Mouse (Mus musculus) stomach, embryonic 15.5 days (tissue): ENCODE measurements around the gene Perm1. TPM values are rescaled to one million over a fixed set of nuclear protein-coding genes. Genes with fewer than 3 reads are reported as not detected.

Source experiments
- ATAC-seq: fragments of 200-750 bp; cut with Nextera tagmentation; 2 replicates; pipeline ENCODE4 v1.8.0; 2017; ENCODE audit warnings: low read depth, moderate number of reproducible peaks, moderate TSS enrichment; ENCODE audit not compliant: insufficient read depth, low FRiP score
- H3K27ac ChIP-seq: fragments of 300-500 bp; sonication (generic); 2 replicates; pipeline ENCODE4 v1.5.1; 2015; ENCODE audit warnings: mild to moderate bottlenecking, inconsistent platforms
- H3K27me3 ChIP-seq: fragments of 300-500 bp; sonication (generic); replicated peaks from 2 replicates; pipeline ENCODE4 v1.6.1; 2015; ENCODE audit warnings: inconsistent platforms
- H3K36me3 ChIP-seq: fragments of 300-500 bp; sonication (generic); 2 replicates; pipeline ENCODE4 v1.6.1; 2015; ENCODE audit warnings: inconsistent platforms
- H3K4me1 ChIP-seq: fragments of 300-500 bp; sonication (generic); 2 replicates; pipeline ENCODE4 v1.6.1; 2015; ENCODE audit warnings: inconsistent platforms
- H3K4me2 ChIP-seq: fragments of 300-500 bp; sonication (generic); 2 replicates; pipeline ENCODE4 v1.6.1; 2015; ENCODE audit warnings: mild to moderate bottlenecking, inconsistent platforms
- H3K4me3 ChIP-seq: fragments of 300-500 bp; sonication (generic); replicated peaks from 2 replicates; pipeline ENCODE4 v1.5.1; 2015; ENCODE audit warnings: inconsistent platforms
- H3K9ac ChIP-seq: fragments of 300-500 bp; sonication (generic); 2 replicates; pipeline ENCODE4 v1.6.1; 2015; ENCODE audit warnings: inconsistent platforms
- H3K9me3 ChIP-seq: fragments of 300-500 bp; sonication (generic); 2 replicates; pipeline ENCODE4 v1.6.1; 2016; ENCODE audit warnings: inconsistent platforms
- WGBS: fragments of 180-500 bp; shearing (Covaris S2); methylation state at CpG from one replicate; pipeline ENCODE4 v1.1.7; 2015; 5-methylcytosine and 5-hydroxymethylcytosine counted together
- polyA plus RNA-seq: library from polyadenylated mRNA; unstranded; fragments of >200 nt; fragmentation: Nextera tagmentation; extraction: Ambion mirVana; gene quantifications from 2 replicates; pipeline ENCODE4 v1.2.1, GENCODE M21; 2015

The Perm1 gene
- polyA plus RNA-seq, 1 experiment from 2014 or later = 0.99 TPM

DNA sequence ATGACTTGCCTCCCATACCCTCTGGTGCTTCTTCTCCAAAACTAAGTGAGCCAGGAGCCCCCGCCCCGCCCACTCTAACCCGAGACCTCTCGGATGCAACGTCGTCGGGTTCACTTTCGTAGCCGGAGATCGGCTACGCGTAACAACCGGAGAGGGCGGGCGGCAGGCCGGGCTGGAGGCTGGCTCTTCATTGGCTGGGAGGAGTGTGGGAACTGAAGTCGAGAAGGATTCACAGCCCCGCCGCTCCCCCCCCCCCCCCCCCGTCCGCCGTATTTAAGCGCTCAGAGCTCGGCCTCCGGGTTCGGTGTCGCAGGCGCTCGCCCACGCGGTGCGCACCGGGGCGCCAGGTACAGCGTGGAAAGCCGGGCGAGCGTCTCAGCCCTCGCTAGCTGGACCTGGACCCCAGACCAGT, 12.7 kb upstream of the Perm1 start, which contains the start of gene AW011738:
Gene AW011738 (plus strand): TSS at position 304 of the 412 bp plus-strand sequence.
- Histone ChIP-seq H3K27me3 (peaks cover 6% of the 10 kb centered on the region; the same call in 1 of the 2 replicates), H3K36me3 (no peaks in the 10 kb centered on the region), H3K9ac (peak within 1 kb of the TSS; percentile 42; the same call in 1 of the 2 replicates), H3K4me2 (peak within 1 kb of the TSS; percentile 88), H3K9me3 (no peaks in the 10 kb centered on the region), H3K4me1 (peaks cover 7% of the 10 kb centered on the region; the same call in 1 of the 2 replicates), H3K4me3 (peak within 1 kb of the TSS; percentile 50), H3K27ac (peak within 1 kb of the TSS; percentile 21)
- ATAC-seq = peak; percentile 71; the same call in 1 of the 2 replicates
- under 1% methylated on average over 36 of the region's 39 CpGs for WGBS

GRCm38 (mm10) chr4:156203413-156204131, 12.1 kb upstream of the Perm1 start:
- H3K36me3 ChIP-seq = no peaks in the 10 kb centered on the region
- peak overlapping the region; percentile 50 for H3K4me3 ChIP-seq
- peaks cover 7% of the 10 kb centered on the region; the same call in 1 of the 2 replicates for H3K4me1 ChIP-seq
- no peaks in the 10 kb centered on the region for H3K9me3 ChIP-seq
- ATAC-seq = 0 out of 2 replicates have a peak, but pooled peaks have one; percentile 19
- under 1% methylated on average over 49 of the region's 49 CpGs for WGBS
- peak overlapping the region; percentile 88 for H3K4me2 ChIP-seq
- H3K27me3 ChIP-seq = peaks cover 6% of the 10 kb centered on the region; the same call in 1 of the 2 replicates
- peak overlapping the region; percentile 42; the same call in 1 of the 2 replicates for H3K9ac ChIP-seq
- peak overlapping the region; percentile 17 for H3K27ac ChIP-seq

GRCm38 (mm10) chr4:156208872-156209271, 6.8 kb upstream of the Perm1 start:
- no peak overlapping the region for H3K9ac ChIP-seq
- no peaks in the 10 kb centered on the region for H3K27me3 ChIP-seq
- no peak overlapping the region for H3K27ac ChIP-seq
- H3K9me3 ChIP-seq = no peaks in the 10 kb centered on the region
- H3K4me1 ChIP-seq = no peaks in the 10 kb centered on the region
- no peak overlapping the region for H3K4me2 ChIP-seq
- no peaks in the 10 kb centered on the region for H3K36me3 ChIP-seq
- no peak for ATAC-seq
- WGBS = 80% methylated on average over 4 of the region's 4 CpGs
- no peak overlapping the region for H3K4me3 ChIP-seq

- Histone ChIP-seq H3K4me1 (no peaks in the 10 kb centered on the region), H3K27me3 (no peaks in the 10 kb centered on the region), H3K4me3 (no peak overlapping the region), H3K4me2 (no peak overlapping the region), H3K36me3 (no peaks in the 10 kb centered on the region), H3K9ac (no peak overlapping the region), H3K27ac (no peak overlapping the region), H3K9me3 (no peaks in the 10 kb centered on the region)
- WGBS = 71% methylated on average over 13 of the region's 13 CpGs
- no peak for ATAC-seq
Measured at GRCm38 (mm10) chr4:156209963-156210635, 5.6 kb upstream of the Perm1 start.

DNA sequence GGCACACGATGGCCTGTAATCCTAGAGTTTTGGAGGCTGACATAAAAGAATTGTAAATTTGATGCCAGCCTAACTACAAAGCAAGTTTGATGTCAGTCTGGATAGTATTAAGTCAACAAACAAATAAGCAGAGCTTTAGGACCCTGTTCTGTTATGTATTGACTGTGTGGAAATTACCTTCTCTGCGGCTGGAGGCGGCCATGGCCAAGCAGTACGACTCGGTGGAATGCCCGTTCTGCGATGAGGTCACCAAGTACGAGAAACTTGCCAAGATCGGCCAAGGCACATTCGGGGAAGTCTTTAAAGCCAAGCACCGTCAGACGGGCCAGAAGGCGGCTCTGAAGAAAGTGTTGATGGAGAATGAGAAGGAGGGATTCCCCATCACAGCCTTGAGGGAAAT, 2.5 kb upstream of the Perm1 start:
- Histone ChIP-seq H3K4me3 (no peak overlapping the region), H3K27ac (no peak overlapping the region), H3K9me3 (no peaks in the 10 kb centered on the region), H3K27me3 (no peaks in the 10 kb centered on the region), H3K9ac (no peak overlapping the region), H3K4me1 (no peaks in the 10 kb centered on the region), H3K36me3 (no peaks in the 10 kb centered on the region), H3K4me2 (no peak overlapping the region)
- no peak for ATAC-seq
- WGBS = 90% methylated on average over 13 of the region's 13 CpGs

GRCm38 (mm10) chr4:156216196-156216595, 528 bp downstream of the Perm1 start:
- 75% methylated on average over 2 of the region's 2 CpGs for WGBS
- H3K4me2 ChIP-seq = no peak overlapping the region
- ATAC-seq = no peak
- H3K4me3 ChIP-seq = no peak overlapping the region
- H3K27ac ChIP-seq = no peak overlapping the region
- H3K4me1 ChIP-seq = no peaks in the 10 kb centered on the region
- no peaks in the 10 kb centered on the region for H3K27me3 ChIP-seq
- no peak overlapping the region for H3K9ac ChIP-seq
- H3K9me3 ChIP-seq = no peaks in the 10 kb centered on the region
- H3K36me3 ChIP-seq = no peaks in the 10 kb centered on the region

- peak; percentile 19; the same call in 1 of the 2 replicates for ATAC-seq
- H3K9ac ChIP-seq = no peak overlapping the region
- no peak overlapping the region for H3K27ac ChIP-seq
- H3K27me3 ChIP-seq = no peaks in the 10 kb centered on the region
- no peak overlapping the region for H3K4me2 ChIP-seq
- WGBS = 78% methylated on average over 16 of the region's 16 CpGs
- H3K4me3 ChIP-seq = no peak overlapping the region
- no peaks in the 10 kb centered on the region for H3K36me3 ChIP-seq
- H3K9me3 ChIP-seq = no peaks in the 10 kb centered on the region
- no peaks in the 10 kb centered on the region for H3K4me1 ChIP-seq
Measured at GRCm38 (mm10) chr4:156217022-156217669, 1.5 kb downstream of the Perm1 start.

DNA sequence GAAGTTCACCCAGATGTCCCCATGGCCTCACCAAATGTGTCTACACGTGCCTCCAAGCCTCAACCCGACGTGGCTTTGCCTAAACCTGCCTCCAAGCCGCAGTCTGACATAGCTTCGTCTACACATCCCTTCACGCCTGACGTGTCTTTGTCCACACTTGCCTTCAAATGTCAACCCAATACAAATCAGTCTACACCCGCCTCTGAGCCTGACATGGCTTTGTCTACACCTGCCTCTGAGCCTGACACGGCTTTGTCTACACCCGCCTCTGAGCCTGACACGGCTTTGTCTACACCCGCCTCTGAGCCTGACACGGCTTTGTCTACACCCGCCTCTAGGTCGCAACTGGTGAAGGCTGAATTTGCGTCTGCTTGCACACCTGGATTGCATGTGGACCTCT, 2.2 kb downstream of the Perm1 start:
- Histone ChIP-seq H3K27me3 (no peaks in the 10 kb centered on the region), H3K4me3 (no peak overlapping the region), H3K4me1 (no peaks in the 10 kb centered on the region), H3K9ac (no peak overlapping the region), H3K36me3 (no peaks in the 10 kb centered on the region), H3K27ac (no peak overlapping the region), H3K9me3 (no peaks in the 10 kb centered on the region), H3K4me2 (no peak overlapping the region)
- WGBS = 69% methylated on average over 16 of the region's 16 CpGs
- peak; percentile 5; the same call in 1 of the 2 replicates for ATAC-seq

DNA sequence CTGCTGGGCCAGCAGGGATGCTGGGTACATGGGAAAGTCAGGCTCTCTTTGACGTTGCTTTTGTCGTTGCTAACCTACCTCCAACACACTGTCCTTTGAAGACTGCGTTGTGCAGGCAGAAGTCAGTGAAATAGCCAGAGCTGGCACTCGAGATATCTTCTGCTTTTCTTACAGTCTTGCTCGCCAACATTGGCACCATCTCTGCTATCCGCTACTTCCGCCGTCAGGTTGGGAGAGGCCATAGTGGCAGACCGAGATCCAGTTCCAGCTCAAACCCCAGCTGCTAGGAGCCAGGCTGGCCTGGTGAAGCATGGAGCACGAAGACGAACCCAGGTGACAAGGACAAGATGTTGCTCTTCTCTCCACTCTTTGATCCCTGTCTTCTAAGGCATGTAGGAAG, 4.3 kb downstream of the Perm1 start:
- Histone ChIP-seq H3K4me2 (no peak overlapping the region), H3K9ac (no peak overlapping the region), H3K4me3 (no peak overlapping the region), H3K36me3 (no peaks in the 10 kb centered on the region), H3K4me1 (no peaks in the 10 kb centered on the region), H3K27ac (no peak overlapping the region), H3K9me3 (no peaks in the 10 kb centered on the region), H3K27me3 (no peaks in the 10 kb centered on the region)
- WGBS = 87% methylated on average over 11 of the region's 11 CpGs
- no peak for ATAC-seq

DNA sequence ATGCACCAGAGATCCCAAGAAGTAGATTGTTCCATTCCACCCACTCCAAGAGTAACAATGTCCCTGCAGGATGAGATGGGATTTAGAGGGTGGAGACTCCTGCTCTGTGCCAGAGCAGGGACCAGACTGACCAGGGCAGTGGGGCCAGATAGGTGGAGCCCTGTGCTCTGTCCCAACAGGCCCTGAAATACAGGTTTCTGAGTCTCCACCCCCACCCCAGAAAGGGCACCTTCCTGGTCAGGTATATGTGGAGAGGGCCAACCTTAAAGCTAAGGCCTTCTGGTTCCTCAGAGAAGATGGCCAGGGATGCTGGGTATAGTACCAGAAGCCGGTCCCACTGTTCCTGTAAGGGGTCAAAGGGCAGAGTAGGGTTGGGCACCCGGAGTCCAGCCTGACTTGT, 8.6 kb downstream of the Perm1 start:
- Histone ChIP-seq H3K36me3 (peaks cover 4% of the 10 kb centered on the region; the same call in 1 of the 2 replicates), H3K4me3 (no peak overlapping the region), H3K27me3 (no peaks in the 10 kb centered on the region), H3K4me2 (no peak overlapping the region), H3K27ac (no peak overlapping the region), H3K9me3 (no peaks in the 10 kb centered on the region), H3K4me1 (peaks cover 13% of the 10 kb centered on the region), H3K9ac (no peak overlapping the region)
- 79% methylated on average over 2 of the region's 2 CpGs for WGBS
- ATAC-seq = no peak

- Histone ChIP-seq H3K27me3 (no peaks in the 10 kb centered on the region), H3K27ac (peak overlapping the region; percentile 45), H3K4me2 (peak overlapping the region; percentile 40), H3K4me1 (peaks cover 13% of the 10 kb centered on the region), H3K9ac (no peak overlapping the region), H3K9me3 (no peaks in the 10 kb centered on the region), H3K36me3 (peaks cover 14% of the 10 kb centered on the region; the same call in 1 of the 2 replicates), H3K4me3 (peak overlapping the region; percentile 10; the same call in 1 of the 2 replicates)
- peak; percentile 19; the same call in 1 of the 2 replicates for ATAC-seq
- 37% methylated on average over 18 of the region's 18 CpGs for WGBS
Measured at GRCm38 (mm10) chr4:156227752-156228392, 12.2 kb downstream of the Perm1 start.
